Mouse (Mus musculus): Measurements from ENCODE around the gene 1110051M20Rik. TPM values are rescaled to one million over a fixed set of nuclear protein-coding genes. Genes with fewer than 3 reads are reported as not detected.
"Not testable (repeated sequence)": the region's sequence is repeated elsewhere in the genome, so short reads cannot be mapped to it uniquely, and the experiment has no call there.

1110051M20Rik gene
- polyA plus RNA-seq, 1 experiment, result 21.0 TPM

DNA sequence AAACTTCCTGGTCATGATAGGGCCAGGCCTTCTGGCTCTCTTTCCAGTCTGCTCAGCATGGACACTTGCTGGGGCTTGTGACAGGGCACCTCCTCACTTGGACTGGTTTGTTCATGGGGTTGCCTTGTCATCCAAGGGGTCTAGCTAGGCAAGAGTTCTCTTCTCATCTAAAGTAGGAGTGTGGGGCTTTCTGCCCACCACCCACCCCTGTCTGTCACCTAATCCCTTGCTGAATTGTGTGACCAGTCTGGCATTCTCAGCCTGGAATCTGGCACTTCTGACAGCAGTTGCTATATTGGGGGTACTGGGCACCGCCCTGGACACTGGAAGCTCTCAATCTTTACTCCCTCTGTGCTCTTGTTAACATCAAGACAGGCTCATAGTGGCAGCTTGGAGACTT, 185.0 kb downstream of the 1110051M20Rik start:
- no peak for DNase-seq (ENCODE audit: low spot score)

DNA sequence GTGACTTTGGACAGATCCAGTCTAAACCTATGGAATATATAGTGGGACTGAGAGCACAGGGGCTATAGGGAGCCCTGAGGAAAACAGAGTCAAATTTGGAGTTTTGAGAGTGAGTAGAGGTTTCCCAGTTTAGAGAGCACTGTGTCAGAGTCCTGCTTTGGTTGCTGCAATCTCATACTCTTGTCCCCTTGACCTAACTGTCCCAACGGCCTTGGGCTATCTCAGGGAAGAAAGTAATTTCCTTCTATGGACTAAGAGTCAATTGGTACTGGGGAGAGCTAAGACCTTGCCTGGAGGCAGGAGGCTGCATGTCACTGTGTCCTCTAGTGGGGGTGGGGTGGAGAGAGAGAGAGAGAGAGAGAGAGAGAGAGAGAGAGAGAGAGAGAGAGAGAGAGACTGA, 185.7 kb downstream of the 1110051M20Rik start:
- DNase-seq (ENCODE audit: low spot score), result no peak

DNA sequence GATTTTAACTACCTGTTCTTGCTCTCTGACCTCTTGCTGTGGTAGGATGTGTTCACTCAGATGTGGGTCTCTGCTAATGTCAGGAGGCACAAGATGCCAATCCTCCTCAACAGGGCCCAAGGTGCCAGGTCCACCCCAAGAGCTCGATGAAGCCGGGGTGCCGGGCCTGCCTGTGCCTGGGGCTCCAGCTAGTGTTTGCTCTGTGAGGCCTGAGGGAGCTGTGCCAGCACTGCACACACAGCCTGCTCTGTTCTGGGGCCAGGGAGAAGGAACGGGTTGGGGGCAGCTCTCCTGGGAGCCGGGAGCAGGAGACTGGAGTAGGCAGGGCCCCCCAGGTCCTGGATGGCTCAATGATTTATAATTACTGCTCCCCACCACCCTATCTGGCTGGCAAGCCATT, 186.4 kb downstream of the 1110051M20Rik start:
- DNase-seq (ENCODE audit: low spot score), result no peak

DNA sequence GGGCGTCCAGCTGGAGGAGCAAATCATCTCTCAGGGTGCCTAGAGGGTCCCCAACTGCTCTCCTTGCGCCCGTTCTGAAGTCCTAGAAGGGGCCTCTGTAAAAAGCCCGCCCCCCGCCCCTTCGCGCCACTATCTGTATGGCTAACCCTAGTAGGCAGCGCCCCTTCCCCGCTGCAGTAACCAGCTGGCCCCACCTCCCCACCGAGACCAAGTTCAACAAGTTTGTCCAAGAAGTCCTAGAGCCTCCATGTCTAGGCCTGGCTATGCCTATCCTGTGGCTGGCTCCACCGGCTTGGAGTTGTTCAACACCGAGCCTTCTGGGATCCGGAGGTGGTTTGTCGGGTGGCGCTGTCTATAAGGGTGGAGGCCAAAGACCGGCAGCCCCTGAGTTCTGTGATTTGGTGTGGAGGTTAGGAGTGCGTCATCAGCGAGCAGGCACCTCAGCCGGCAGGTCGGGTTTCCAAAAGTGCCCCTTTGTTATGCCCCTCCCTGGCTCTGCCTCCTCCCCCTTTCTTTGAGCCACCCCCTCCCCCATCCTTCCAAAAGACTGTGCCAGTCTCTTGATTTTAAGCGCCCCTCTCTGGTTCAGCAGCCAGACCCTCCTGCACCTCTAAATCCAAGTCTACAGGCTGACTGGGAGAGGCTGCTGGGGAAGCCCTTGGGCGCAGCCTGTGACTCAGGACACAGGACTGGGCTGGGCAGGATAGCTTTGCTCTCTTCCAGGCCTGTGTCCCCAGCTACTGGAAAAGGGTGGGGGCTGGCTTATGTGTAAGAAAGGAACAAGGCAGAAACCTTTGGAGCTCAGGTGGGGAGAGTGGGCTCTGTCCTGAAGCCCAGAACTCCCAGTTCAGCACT, 187.2 kb downstream of the 1110051M20Rik start:
- DNase-seq (ENCODE audit: low spot score), result peak; percentile 51

DNA sequence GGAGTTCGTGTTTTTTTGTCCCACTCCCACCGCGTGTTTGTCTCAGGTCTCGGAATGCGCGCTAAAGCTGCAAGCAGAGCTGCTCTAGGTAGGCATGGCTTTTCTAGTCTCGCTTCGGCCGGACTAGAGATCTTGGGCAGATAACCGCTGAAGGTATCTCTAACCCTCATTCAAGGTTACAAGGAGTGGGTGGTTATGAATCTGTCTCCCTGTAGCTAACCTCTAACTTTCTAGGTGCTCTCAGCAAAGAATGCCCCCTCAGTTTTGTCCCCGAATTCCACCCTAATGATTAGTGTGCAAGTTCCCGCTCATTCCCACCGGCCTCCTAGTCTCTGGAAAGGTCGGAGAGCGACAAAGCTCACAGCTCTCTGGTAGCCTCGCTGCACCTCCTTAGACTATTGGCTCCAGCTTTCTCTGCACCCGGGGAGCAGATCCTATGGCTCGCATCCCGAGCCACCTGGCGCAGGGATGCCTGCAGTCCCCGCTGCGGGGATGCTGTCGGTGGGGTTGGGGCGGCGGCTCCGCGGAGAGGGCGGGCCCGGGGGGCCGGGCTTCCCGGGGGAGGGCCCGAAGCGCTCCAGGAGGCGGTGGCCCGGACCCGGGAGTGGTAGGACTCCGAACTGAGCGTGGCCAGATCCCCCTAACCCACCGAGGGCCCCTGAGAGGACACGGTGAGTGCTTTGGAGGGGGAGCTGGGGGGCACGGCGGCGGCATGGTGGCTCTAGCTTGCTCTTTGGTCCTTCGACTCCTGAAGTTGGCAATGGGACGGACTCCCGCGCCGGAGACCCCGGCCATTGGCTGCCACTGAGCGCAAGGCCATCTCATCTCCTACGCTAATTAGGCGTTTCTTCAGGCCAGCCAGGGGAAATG, 188.0 kb downstream of the 1110051M20Rik start:
- peak; percentile 66 for DNase-seq (ENCODE audit: low spot score)

DNA sequence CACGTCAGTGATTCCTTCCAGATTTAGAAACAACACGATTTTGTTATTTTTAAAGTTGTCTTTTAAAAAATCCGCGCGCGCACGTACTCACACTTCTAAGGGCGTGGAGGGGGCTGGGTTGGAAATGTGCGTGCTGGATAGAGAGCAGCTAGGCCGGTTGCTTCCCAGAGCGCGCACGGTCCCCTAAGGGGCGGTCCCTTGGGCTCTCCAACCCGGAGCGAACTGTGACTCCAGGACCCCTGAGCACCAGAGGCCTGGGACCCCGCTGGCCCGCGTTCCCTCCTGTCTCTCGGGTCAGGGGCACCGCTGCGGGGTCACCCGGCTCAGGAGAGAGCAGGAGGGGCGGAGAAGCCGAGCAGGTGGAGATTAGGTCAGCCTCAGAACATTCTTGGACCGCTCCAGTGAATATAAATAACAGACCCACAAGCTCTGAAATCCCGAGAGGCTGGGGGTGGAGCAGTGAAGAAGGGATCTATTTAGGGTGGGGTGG, 188.8 kb downstream of the 1110051M20Rik start, which contains the start of gene Pacsin3:
Pacsin3 (plus strand) TSS at position 294 of the 490 bp plus-strand sequence.
- no peak for DNase-seq (ENCODE audit: low spot score)

DNA sequence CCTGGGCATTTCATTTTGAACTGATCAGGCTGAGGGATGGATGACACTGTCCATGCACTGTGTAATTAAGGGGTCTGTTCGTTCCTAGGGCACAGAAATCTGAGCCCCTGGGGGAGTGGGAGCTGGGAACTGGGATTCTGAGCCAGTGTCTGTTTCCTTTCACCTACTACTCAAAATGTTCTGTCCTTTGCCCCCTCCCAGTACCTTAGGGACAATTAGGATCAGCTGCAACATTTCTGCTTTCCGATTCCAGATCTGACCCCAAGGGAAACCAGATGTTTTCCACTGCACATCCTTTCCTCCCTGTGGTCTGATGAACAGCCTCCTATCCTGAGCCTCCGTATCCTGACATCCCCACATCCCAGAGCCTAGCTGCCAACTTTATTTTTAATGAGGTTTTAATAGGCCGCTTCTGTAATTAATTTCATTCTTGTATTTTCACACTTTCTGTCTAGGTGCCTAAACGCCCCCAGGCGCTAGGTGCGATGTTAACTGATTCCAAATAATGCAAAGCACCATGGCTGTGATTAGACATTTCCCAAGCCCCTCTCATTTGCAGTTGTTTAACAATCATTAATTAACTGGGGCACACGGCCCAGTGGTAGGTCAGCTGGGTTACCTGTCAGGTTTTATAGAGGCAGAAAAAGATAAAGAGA, 189.7 kb downstream of the 1110051M20Rik start:
- no peak for DNase-seq (ENCODE audit: low spot score)

DNA sequence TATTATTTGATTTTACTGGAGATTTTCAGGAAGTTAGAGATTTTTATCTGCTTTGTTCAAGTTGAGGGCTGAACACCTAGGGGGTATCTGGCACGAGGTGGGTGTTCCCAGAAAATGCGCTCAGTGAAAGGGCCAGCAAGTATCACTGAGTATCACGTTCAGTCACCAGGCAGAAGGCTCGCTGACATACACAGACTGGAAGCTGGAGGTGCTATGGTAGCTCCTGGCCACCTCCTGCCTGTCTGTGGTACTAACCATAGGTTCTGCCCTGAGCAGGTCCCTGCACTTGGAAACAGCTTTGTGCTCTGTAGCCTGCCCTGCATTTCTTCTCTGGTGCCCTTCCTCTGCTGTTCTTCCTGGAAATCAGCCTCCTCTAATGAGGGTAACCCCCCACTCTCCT, 192.0 kb downstream of the 1110051M20Rik start:
- DNase-seq (ENCODE audit: low spot score), result no peak

DNA sequence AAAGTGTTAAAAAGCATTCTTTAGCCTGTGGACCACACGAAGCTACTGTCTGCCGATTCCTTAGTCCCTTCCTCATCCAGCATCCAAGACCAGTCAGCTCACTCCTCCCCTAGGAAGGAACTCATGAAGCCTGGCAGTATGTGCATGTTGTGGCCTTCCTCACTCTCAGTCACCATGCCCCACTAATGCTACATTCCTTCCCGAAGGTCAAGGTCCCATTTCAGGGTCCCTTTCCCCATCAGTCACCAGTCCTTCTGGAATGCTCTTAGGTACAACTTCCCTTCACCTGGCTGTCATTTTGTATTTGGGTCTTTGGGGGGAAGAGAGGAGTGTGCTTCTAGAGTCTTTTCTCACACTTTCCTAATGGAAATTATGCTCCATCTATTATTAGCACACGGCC, 192.5 kb downstream of the 1110051M20Rik start:
- no peak for DNase-seq (ENCODE audit: low spot score)

DNA sequence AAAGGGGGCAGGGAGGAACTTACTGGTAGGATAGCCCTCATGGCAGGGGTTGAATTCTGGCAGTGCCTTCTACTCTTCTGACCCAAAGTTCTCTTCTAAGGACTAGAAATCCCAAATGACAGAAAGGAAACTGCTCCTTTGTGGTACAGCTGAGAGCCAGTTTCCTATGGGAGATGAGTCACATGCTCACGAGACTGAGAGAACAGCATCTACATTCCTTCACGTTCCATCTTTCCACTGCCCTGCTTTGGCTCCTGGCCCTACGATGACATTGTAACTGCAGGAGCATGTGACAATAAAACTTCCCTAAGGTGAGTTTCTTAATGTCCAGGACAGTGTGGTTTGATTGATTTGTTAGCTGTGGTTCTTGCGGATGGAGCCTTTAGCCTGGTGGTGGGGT, 196.1 kb downstream of the 1110051M20Rik start:
- no peak for DNase-seq (ENCODE audit: low spot score)

DNA sequence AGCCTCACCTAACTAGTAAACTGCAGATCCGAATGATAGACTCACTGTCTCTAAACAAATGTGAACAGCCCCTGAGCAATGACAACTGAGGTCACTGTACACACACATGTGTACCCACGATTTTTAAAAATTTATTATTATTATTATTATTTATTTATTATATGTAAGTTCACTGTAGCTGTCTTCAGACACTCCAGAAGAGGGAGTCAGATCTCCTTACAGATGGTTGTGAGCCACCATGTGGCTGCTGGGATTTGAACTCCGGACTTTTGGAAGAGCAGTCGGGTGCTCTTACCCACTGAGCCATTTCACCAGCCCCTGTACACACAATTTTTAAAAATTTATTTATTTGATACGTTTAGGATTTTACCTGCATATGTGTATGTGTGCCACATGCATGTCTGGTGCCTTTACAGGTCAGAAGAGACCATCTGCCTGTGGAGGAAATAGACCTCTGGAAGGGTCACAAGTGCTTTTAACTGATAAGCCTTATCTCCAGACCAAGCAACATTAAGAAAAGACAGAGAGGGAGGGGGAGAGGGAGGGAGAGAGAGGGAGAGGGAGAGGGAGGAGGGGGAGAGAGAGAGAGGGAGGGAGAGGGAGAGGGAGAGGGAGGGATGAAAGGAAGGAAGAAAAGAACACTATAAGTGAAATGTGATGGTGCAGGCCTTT, 199.8 kb downstream of the 1110051M20Rik start:
- no peak for DNase-seq (ENCODE audit: low spot score)

DNA sequence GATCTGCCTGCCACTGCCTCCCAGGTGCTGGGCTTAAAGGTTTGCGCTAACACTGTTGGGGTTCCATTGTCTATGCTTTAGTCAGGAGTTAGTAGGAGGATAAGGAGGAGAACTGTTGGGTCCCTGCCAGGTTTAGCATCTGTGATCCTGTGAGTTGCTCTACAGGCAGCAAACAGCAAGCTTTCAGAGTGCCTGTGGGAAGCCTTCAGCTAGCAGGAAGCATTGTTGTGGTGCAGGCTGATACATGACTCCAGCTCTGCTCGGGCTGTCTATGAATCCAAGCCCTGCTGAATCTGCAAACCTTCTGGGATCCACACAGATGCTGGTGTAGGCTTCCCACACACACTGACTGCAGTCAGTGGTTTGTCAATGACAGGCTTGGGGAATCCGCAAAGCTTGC, 201.1 kb downstream of the 1110051M20Rik start:
- DNase-seq (ENCODE audit: low spot score), result no peak

DNA sequence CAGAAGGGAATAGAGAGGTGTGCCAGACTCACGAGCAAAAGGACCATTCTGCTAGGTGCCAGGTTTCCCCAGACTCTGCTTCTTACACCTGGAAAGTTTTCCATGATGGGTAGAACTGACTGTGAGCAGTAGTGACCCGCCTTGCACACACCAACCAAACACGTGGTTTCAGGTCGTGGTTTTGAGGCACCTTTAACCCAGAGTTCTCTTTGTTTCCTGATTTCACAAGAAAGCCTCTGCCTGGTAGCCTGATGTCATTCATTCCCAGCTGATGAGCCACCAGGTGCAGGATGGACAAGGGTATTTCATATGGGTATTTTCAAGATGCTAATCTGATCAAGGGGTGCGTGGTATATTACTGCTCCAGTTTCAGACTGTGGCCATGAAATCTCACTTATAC, 202.0 kb downstream of the 1110051M20Rik start:
- DNase-seq (ENCODE audit: low spot score), result no peak

DNA sequence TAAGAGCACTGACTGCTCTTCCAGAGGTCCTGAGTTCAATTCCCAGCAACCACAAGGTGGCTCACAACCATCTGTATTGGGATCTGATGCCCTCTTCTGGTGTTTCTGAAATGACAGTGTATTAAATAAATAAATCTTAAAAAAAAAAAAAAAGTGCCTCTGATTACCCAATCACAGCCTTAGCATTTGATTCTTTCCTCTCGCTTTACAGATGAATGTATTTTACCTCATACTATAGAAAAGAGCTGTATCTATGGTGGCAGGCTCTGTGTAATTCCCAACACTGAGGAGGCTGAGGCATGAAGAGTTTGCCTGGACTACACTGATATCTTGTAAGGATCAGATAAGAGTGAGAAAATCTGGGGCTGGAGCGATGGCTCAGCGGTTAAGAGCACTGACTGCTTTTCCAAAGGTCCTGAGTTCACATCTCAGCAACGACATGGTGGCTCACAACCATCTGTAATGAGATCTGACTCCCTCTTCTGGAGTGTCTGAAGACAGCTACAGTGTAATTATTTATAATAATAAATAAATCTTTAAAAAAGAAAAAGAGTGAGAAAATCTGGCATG, 206.9 kb downstream of the 1110051M20Rik start:
- not testable (repeated sequence) for DNase-seq (ENCODE audit: low spot score)

DNA sequence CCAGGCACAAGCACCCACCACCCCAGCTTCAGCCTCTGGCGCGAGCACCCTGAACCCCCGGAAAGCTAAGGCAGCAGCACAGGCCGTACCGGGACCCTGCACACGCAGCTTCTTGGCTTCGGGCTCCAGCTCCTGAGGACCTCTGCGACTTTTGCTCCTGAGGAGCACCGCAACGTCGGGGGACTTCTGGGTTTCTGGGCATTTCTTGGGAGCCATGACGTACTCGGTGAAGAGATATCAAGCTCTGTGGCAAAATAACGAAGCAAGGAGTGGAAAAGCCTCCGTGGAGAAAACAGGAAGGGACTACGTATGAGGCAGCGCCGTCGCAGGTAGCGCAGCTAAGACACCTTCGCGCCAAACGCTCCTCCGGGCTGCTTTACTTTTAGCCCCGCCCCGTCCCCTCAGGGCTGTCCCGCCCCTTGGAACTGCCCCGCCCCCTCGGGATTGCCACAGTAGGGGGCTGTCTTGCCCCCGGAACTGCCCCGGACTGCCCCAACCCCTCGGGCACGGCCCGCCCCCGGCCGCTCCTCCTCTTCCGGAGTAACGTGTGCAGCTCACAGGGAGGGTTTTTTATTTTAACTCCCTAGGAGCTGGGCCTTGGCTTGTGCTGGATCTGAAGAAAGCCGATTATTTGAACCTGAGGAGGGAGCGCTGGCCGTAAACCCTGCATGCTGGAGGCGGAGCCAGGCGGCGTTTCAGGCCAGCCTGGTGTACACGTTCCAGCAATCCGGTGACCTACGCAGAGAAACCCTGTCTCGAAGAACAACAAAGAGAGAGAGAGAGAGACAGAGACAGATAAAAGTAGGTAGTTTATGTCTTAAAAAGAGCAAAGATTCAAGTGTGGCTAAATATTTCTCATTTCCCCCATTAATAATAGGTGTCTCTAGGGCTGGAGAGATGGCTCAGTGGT, 207.6 kb downstream of the 1110051M20Rik start, which contains the start of gene Ddb2:
Ddb2 (minus strand) TSS at position 382 of the 910 bp plus-strand sequence.
- peak; percentile 75 for DNase-seq (ENCODE audit: low spot score)

DNA sequence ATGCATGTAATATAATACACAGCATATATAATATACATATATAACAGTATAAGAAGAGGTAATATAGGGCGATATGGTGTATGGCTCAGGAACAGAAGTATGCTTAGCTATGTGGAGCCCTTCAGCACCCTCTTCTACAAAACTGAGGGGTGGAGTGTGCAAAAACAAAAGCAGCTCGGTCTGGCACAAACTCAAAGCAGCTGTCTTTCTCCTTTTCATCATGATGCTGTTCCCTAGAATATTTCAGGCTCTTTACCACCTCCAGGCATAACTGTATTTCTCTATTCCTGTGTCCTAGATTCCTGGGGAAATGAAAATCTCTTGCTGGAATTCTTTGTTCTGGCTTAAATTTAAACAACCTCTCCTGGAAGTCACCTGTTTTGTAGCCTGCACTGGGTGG, 214.8 kb downstream of the 1110051M20Rik start:
- DNase-seq (ENCODE audit: low spot score), result no peak

Measured in urinary bladder, adult 2 months (tissue).